Mouse (Mus musculus) intestine, embryonic 14.5 days (tissue): Measurements from ENCODE around the gene D2hgdh. TPM values are rescaled to one million over a fixed set of nuclear protein-coding genes. Genes with fewer than 3 reads are reported as not detected.
A peak's percentile ranks its signal among the peaks of the same experiment; 100 is the strongest.

ENCODE experiments used
- ATAC-seq: fragments of 200-750 bp; cut with Nextera tagmentation; replicated peaks from 2 replicates; pipeline ENCODE4 v1.8.0; 2017; ENCODE audit warnings: low read depth, moderate number of reproducible peaks, moderate TSS enrichment, moderate library complexity; ENCODE audit not compliant: low FRiP score, low TSS enrichment
- DNase-seq: peaks from one replicate; pipeline ENCODE4 v3.0.0-alpha.2; 2018; ENCODE audit warnings: low spot score
- H3K27ac ChIP-seq: fragments of 300-500 bp; sonication (generic); 2 replicates; pipeline ENCODE4 v1.5.1; 2014; ENCODE audit warnings: low read depth, mild to moderate bottlenecking, control low read depth
- H3K27me3 ChIP-seq: fragments of 300-500 bp; sonication (generic); replicated peaks from 2 replicates; pipeline ENCODE4 v1.6.1; 2014; ENCODE audit warnings: low read length, control low read depth; ENCODE audit not compliant: control insufficient read depth, insufficient read depth
- H3K36me3 ChIP-seq: fragments of 300-500 bp; sonication (generic); 2 replicates; pipeline ENCODE4 v1.6.1; 2014; ENCODE audit warnings: low read length, control low read depth; ENCODE audit not compliant: control insufficient read depth, insufficient read depth
- H3K4me1 ChIP-seq: fragments of 300-500 bp; sonication (generic); replicated peaks from 2 replicates; pipeline ENCODE4 v1.6.1; 2014; ENCODE audit warnings: low read length, control low read depth, mixed read lengths; ENCODE audit not compliant: control insufficient read depth, insufficient read depth
- H3K4me2 ChIP-seq: fragments of 300-500 bp; sonication (generic); 2 replicates; pipeline ENCODE4 v1.6.1; 2014; ENCODE audit warnings: low read length
- H3K4me3 ChIP-seq: fragments of 300-500 bp; sonication (generic); 2 replicates; pipeline ENCODE4 v1.5.1; 2014; ENCODE audit warnings: low read depth, low read length, control low read depth, mixed read lengths
- H3K9ac ChIP-seq: fragments of 300-500 bp; sonication (generic); 2 replicates; pipeline ENCODE4 v1.6.1; 2014; ENCODE audit warnings: mild to moderate bottlenecking, low read length
- H3K9me3 ChIP-seq: fragments of 300-500 bp; sonication (generic); 2 replicates; pipeline ENCODE4 v1.6.1; 2016; ENCODE audit warnings: low read length, control low read depth; ENCODE audit not compliant: control insufficient read depth
- WGBS: fragments of 180-500 bp; shearing (Covaris S2); extraction: QIAGEN DNeasy Blood & Tissue Kit; methylation state at CpG from one replicate; pipeline ENCODE4 v1.1.7; 2014; 5-methylcytosine and 5-hydroxymethylcytosine counted together
- polyA plus RNA-seq: library from polyadenylated mRNA; unstranded; fragments of >200 nt; fragmentation: Nextera tagmentation; extraction: Ambion mirVana; gene quantifications from 2 replicates; pipeline ENCODE4 v1.2.1, GENCODE M21; 2014

The D2hgdh gene
- polyA plus RNA-seq = 13.5 and 14.8 TPM in 2 replicates

GRCm38 (mm10) chr1:93824609-93825008, at the start of gene D2hgdh:
D2hgdh (plus strand) TSS chr1:93824909.
- H3K27me3 ChIP-seq = no peaks in the 10 kb centered on the region
- 4% methylated on average over 10 of the region's 10 CpGs for WGBS
- peak within 1 kb of the TSS; percentile 92 for H3K27ac ChIP-seq
- peaks cover 20% of the 10 kb centered on the region for H3K36me3 ChIP-seq
- DNase-seq (no peak), ATAC-seq (peak; percentile 9; the same call in 1 of the 2 replicates)
- no peaks in the 10 kb centered on the region for H3K9me3 ChIP-seq
- H3K4me1 ChIP-seq = peaks cover 15% of the 10 kb centered on the region; the same call in 1 of the 2 replicates
- peak within 1 kb of the TSS; percentile 94 for H3K4me2 ChIP-seq
- H3K4me3 ChIP-seq = peak within 1 kb of the TSS; percentile 64
- peak within 1 kb of the TSS; percentile 72 for H3K9ac ChIP-seq

- ATAC-seq = no peak
Observed at GRCm38 (mm10) chr1:93776686-93777085, 48.0 kb upstream of the D2hgdh start.

GRCm38 (mm10) chr1:93786912-93787311, 37.8 kb upstream of the D2hgdh start:
- no peak for ATAC-seq
- Histone ChIP-seq H3K27ac (no peak overlapping the region), H3K27me3 (no peaks in the 10 kb centered on the region), H3K4me3 (no peak overlapping the region), H3K9me3 (no peaks in the 10 kb centered on the region; the same call in 1 of the 2 replicates), H3K9ac (no peak overlapping the region), H3K36me3 (peaks cover 95% of the 10 kb centered on the region), H3K4me2 (no peak overlapping the region), H3K4me1 (no peaks in the 10 kb centered on the region)
- 82% methylated on average over 2 of the region's 2 CpGs for WGBS
- no peak for DNase-seq

More at GRCm38 (mm10) chr1:93776686-93777085, 48.0 kb upstream of the D2hgdh start:
- Histone ChIP-seq H3K27me3 (no peaks in the 10 kb centered on the region), H3K9me3 (no peaks in the 10 kb centered on the region), H3K4me2 (no peak overlapping the region), H3K9ac (no peak overlapping the region), H3K27ac (no peak overlapping the region), H3K4me1 (no peaks in the 10 kb centered on the region), H3K4me3 (no peak overlapping the region), H3K36me3 (peaks cover 76% of the 10 kb centered on the region)
- 95% methylated on average over 5 of the region's 5 CpGs for WGBS
- no peak for DNase-seq

- no peaks in the 10 kb centered on the region for H3K4me1 ChIP-seq
- peaks cover 85% of the 10 kb centered on the region for H3K36me3 ChIP-seq
- no peak overlapping the region for H3K4me2 ChIP-seq
- no peak overlapping the region for H3K9ac ChIP-seq
- H3K27me3 ChIP-seq = no peaks in the 10 kb centered on the region
- DNase-seq (no peak), ATAC-seq (no peak)
- WGBS = 94% methylated on average over 8 of the region's 8 CpGs
- H3K9me3 ChIP-seq = no peaks in the 10 kb centered on the region; the same call in 1 of the 2 replicates
- no peak overlapping the region for H3K4me3 ChIP-seq
- H3K27ac ChIP-seq = no peak overlapping the region
Observed at GRCm38 (mm10) chr1:93794526-93794925, 30.2 kb upstream of the D2hgdh start.

GRCm38 (mm10) chr1:93795886-93796285, 28.8 kb upstream of the D2hgdh start:
- 84% methylated on average over 8 of the region's 8 CpGs for WGBS
- no peak overlapping the region for H3K4me3 ChIP-seq
- no peak for DNase-seq
- H3K27ac ChIP-seq = no peak overlapping the region
- no peak for ATAC-seq
- no peak overlapping the region for H3K9ac ChIP-seq
- H3K4me1 ChIP-seq = no peaks in the 10 kb centered on the region; the same call in 1 of the 2 replicates
- H3K36me3 ChIP-seq = peaks cover 85% of the 10 kb centered on the region
- H3K9me3 ChIP-seq = no peaks in the 10 kb centered on the region; the same call in 1 of the 2 replicates
- no peak overlapping the region for H3K4me2 ChIP-seq
- H3K27me3 ChIP-seq = no peaks in the 10 kb centered on the region

GRCm38 (mm10) chr1:93800670-93801503, 23.8 kb upstream of the D2hgdh start:
- Histone ChIP-seq H3K4me2 (peak overlapping the region; percentile 94), H3K27me3 (no peaks in the 10 kb centered on the region), H3K9ac (peak overlapping the region; percentile 72), H3K27ac (no peak overlapping the region; the same call in 1 of the 2 replicates), H3K36me3 (peaks cover 44% of the 10 kb centered on the region), H3K4me1 (peaks cover 18% of the 10 kb centered on the region), H3K4me3 (peak overlapping the region; percentile 63), H3K9me3 (no peaks in the 10 kb centered on the region)
- ATAC-seq (no peak), DNase-seq (no peak)
- WGBS = 75% methylated on average over 21 of the region's 21 CpGs

GRCm38 (mm10) chr1:93801741-93802238, 22.9 kb upstream of the D2hgdh start, which contains the start of gene Dtymk:
Dtymk (minus strand) TSS chr1:93801934.
- H3K4me1 ChIP-seq = peaks cover 18% of the 10 kb centered on the region
- no peaks in the 10 kb centered on the region for H3K27me3 ChIP-seq
- peak within 1 kb of the TSS; percentile 63 for H3K4me3 ChIP-seq
- H3K9ac ChIP-seq = peak within 1 kb of the TSS; percentile 72
- H3K9me3 ChIP-seq = no peaks in the 10 kb centered on the region
- peaks cover 47% of the 10 kb centered on the region for H3K36me3 ChIP-seq
- peak within 1 kb of the TSS; percentile 84 for H3K27ac ChIP-seq
- WGBS = under 1% methylated on average over 42 of the region's 42 CpGs
- ATAC-seq (peak; percentile 63), DNase-seq (peak; percentile 92)
- H3K4me2 ChIP-seq = peak within 1 kb of the TSS; percentile 94

GRCm38 (mm10) chr1:93802771-93803170, 21.9 kb upstream of the D2hgdh start:
- Histone ChIP-seq H3K4me1 (peaks cover 18% of the 10 kb centered on the region), H3K36me3 (peaks cover 47% of the 10 kb centered on the region), H3K4me3 (peak overlapping the region; percentile 76), H3K27ac (peak overlapping the region; percentile 96), H3K27me3 (no peaks in the 10 kb centered on the region), H3K9me3 (no peaks in the 10 kb centered on the region), H3K9ac (no peak overlapping the region; the same call in 1 of the 2 replicates), H3K4me2 (peak overlapping the region; percentile 94)
- 79% methylated on average over 5 of the region's 5 CpGs for WGBS
- ATAC-seq = no peak
- DNase-seq = no peak
